Mouse (Mus musculus): ENCODE results near the gene Abhd14a.

Gene Abhd14a

DNA sequence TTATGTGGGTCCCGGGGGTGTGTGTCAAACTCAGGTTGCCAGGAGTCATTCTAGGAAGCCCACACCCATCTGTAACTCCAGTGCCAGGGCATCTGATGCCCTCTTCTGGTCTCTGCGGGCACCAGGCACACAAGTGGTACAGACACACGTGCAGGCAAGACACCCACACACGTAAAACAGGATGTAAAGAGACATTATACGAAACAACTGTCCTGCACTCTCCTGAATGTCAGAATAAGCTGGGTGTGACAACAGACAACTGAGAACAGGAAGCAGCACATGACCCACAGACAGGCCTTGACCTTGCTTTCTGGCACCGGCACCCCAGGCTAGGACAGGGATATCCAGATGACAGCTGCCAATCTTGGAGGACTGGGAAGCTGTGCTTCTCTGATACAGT, 21.8 kb upstream of the Abhd14a start:
- no peak for DNase-seq

DNA sequence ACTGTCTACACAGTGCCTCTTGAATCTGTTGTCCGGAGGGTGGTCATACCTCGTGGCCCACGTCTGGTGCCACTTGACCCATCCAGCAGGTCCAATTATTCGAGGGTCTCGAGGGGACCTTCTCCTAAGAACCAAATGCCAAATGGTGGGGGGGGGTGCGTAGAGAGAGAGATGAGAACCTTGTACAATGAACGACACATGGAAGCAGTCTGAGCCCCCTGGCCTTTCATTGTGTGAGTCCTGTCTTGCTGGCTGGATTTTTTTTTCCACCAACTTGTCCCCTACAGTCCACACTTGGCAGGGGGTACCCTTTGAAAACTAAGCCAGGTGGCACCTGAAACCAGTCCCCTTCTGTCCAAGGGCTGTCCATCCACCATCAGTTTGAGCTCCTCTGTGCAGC, 20.3 kb upstream of the Abhd14a start:
- no peak for DNase-seq

DNA sequence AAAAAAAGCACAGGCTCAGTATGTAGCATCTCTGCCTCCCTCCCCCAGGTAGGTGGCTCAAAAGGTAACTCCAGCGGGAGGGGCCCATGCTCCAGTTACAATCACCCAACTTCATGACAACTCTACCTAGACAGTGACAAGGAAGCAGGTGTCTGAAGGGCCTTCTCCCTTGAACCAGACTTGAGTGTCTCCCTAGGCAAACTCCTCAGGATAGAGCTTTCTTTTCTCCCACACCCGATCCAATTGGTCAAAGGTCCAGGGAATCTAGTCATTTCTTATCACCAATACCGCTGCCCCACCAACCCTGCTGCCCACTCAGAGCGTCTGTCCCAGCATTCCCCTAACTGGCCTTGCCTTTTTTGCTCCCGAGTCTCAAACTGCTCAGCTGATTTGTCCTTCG, 19.2 kb upstream of the Abhd14a start:
- no peak for DNase-seq

GRCm38 (mm10) chr9:106465571-106466200, 18.2 kb upstream of the Abhd14a start, which contains the start of gene Gpr62:
Gene Gpr62, minus strand, starts transcription at chr9:106465938.
- peak; percentile 91 for DNase-seq

GRCm38 (mm10) chr9:106464751-106465541, 17.5 kb upstream of the Abhd14a start:
- peak; percentile 81 for DNase-seq

GRCm38 (mm10) chr9:106463122-106464063, 15.9 kb upstream of the Abhd14a start:
- DNase-seq, result no peak

DNA sequence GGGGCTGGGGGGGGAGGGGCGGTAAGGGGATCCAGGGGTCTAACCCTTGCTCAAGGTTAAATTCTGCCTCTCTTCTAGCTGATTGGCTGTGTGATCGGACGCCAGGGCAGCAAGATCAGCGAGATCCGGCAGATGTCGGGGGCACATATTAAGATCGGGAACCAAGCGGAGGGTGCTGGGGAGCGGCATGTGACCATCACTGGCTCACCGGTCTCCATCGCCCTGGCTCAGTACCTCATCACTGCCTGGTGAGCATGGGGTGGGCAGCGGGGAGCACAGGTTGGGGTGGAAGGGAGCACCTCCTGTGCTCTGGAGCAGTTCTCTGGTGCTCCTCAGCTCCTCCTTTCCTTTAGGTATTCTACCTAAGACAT, 14.9 kb upstream of the Abhd14a start:
- no peak for DNase-seq

DNA sequence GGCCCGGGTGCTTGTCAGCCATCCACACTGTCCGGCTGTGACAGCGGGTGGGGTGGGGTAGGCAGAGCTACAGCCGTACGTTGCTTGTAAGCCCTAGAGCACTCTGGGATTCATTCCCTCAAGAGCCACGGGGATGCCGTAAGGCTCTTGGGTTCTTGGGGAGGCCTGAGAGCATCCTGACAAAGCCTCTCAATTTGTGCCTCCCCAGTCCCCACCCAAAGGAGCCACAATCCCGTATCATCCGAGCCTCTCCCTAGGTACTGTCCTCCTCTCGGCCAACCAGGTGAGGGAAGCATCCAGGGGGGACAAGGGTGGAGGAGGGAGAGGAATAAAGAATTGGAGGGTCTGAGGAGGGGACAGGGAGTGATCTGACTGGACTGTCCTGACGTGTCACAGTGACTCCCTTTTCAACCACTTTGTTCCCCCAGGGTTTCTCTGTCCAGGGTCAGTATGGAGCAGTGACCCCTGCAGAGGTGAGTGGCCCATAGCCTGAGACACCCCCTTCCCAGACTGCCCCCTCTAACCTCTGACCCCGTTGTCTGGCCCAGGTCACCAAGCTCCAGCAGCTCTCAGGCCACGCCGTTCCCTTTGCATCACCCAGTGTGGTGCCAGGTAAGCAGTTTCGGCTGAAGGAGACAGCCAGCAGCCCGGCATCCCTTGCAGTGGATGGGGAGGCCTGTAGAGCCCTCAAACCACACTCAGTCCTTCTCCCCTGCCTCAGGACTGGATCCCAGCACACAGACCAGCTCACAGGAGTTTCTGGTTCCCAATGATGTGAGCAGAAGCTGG, 14.4 kb upstream of the Abhd14a start:
- no peak for DNase-seq

DNA sequence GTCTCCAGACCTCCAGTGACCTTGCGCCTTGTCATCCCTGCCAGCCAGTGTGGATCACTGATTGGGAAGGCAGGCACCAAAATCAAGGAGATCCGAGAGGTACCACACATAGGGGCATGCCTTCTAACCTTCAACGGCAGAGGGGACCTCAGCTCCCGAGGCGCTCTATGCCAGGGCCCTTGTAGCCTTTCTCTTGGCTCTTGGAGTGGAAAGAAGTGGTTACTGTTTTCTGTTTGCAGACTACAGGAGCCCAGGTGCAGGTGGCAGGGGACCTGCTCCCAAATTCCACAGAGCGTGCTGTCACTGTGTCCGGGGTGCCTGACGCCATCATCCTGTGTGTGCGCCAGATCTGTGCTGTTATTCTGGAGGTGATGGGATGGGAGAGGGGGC, 13.5 kb upstream of the Abhd14a start:
- no peak for DNase-seq

DNA sequence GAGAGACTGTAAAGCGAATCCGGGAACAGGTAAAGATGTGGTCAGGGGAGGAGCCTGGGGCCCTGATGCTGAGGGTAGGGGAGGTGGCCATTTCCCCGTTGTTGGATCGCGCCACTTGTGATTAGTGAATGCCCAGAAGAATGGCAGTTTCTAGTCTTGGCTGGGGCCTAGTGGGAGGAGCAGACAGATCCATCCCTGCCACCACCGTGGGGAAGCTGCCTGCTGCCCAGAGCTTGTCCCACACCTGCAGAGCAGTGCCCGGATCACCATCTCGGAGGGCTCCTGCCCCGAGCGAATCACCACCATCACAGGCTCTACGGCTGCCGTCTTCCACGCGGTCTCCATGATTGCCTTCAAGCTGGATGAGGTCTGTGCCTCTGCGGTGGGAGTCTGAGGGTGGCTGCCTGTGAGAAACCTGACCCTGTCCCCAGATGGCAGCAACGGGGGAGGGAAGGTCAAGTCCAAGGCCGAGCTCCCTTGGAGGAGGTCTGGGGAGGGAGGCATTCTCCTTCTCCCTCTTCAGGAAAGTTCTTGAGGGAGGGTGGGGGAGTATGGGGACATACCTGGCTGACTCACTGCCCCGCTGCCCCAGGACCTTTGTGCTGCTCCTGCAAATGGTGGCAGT, 13.0 kb upstream of the Abhd14a start:
- no peak for DNase-seq

- DNase-seq, result no peak
Measured at GRCm38 (mm10) chr9:106459946-106460345, 12.5 kb upstream of the Abhd14a start.

- no peak for DNase-seq
Measured at GRCm38 (mm10) chr9:106457920-106458319, 10.4 kb upstream of the Abhd14a start.

GRCm38 (mm10) chr9:106457163-106457559, 9.7 kb upstream of the Abhd14a start:
- no peak for DNase-seq

DNA sequence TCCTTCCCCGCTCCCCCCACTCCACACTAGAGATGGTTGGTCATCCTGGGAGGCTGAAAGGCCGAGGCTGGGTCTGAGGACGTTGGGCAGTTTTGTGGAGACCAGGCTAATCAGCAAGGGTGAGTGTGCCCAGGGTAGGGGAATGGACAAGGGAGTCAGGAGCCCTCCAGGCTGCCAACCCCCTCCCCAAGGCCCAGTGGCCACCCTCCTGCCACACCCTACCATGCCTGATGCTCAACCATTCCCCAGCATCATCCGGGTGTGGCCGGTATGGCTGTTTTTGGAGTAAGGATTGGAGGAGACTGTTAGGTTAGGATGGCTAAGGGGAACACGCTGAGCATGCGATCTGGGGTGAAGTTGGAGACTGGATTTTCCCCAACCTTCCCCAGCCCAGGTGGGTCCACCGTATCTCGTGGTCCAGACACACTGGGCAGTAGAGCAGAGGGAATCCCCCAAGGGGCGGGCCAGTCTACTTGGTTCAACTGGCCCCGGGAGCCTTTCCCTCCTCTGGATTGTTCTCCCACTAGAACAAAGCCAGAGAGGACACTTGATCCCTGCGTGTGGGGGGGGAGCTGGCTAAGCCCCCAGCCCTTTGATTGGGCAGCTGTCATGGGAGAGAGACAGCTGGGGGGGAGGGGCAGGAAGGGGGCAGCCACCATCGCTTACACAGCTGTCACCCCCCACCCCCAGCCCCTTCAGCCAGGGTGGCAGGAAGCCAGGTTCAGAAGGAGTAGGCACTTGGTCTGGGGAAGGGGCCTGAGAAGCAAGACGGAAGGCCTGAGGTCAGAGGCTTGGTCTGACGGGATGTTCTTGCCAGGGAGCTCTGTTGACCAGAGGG, 9.1 kb upstream of the Abhd14a start:
- no peak for DNase-seq

- no peak for DNase-seq
Measured at GRCm38 (mm10) chr9:106454888-106455681, 7.6 kb upstream of the Abhd14a start.

GRCm38 (mm10) chr9:106454071-106454761, 6.7 kb upstream of the Abhd14a start:
- DNase-seq, result no peak

DNA sequence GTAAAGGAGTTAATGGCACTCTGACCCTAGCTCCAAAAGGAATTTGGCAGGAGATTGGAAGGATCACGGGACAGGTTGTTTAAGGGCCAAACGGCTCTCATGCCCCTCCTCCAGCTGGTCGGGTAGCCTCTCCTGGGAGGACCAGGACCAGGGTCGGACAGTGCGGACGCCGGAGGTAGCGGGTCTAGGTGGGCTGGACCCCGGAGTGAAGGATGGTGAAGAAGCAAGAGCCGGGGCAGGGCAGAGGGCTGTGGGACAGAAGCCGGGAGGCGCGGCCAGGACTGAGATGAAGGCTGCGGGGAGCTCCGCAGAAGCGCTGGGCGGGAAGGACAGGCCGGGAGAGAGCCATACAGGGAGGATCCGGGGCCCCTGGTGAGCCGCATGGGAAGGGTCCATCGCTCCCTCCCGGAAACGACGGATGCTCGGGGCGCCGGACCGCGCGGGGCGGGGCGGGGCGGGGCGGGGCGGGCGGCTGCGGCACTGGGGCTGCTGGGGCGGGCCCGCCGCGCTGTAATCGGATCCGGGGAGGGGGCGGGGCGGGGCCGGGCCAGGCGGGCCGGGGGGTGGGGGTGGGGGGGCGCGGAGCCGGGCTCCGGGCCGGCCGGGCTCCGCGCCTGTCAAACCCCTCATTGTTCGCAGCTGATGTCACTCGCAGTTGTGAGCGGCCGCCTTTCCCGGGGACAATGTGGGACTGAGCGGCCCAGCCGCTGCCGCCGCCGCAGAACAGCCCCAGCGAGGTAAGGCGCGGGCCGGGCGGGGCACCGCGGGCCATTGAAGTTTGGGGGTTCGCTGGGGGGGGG, 6.0 kb upstream of the Abhd14a start, which contains the start of gene Pcbp4:
Gene Pcbp4, plus strand, starts transcription at position 21 of the 800 bp plus-strand sequence.
- peak; percentile 70 for DNase-seq

- no peak for DNase-seq
Measured at GRCm38 (mm10) chr9:106452821-106453220, 5.3 kb upstream of the Abhd14a start.

- DNase-seq, result no peak
Measured at GRCm38 (mm10) chr9:106452351-106452750, 4.9 kb upstream of the Abhd14a start.

All from layer of hippocampus, adult 9-11 months (tissue).